Mouse (Mus musculus): ENCODE results near the gene Il12rb1.

DNA sequence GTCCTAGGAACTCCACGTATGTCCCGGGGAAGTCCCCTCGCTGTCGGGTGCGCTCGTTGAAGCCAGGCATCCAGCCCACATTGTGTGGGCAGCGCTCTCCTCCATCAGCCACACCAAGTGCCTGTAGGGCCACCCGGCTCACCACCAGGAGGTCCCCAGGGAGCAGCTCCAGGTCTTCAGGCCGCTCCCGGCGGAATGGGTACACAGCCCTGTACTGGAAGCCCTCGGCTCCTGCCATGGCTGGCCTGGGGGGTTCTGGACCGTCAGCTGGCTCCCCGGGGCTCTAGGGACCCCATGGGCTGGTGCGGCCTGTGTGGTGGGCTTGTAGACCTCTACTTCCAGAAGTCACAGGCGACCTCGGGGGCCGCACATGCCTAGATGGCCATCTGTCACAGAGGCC, 33.5 kb upstream of the Il12rb1 start:
- TF ChIP-seq CTCF (IDR thresholded peaks at IDR 0.05; ENCODE audit: low read depth, low read length) (no peak), POLR2A (IDR thresholded peaks at IDR 0.05; ENCODE audit: borderline replicate concordance, low read depth, low read length) (no peak)
